Mouse (Mus musculus): ENCODE results near the gene Cyp2s1.

The Cyp2s1 gene

DNA sequence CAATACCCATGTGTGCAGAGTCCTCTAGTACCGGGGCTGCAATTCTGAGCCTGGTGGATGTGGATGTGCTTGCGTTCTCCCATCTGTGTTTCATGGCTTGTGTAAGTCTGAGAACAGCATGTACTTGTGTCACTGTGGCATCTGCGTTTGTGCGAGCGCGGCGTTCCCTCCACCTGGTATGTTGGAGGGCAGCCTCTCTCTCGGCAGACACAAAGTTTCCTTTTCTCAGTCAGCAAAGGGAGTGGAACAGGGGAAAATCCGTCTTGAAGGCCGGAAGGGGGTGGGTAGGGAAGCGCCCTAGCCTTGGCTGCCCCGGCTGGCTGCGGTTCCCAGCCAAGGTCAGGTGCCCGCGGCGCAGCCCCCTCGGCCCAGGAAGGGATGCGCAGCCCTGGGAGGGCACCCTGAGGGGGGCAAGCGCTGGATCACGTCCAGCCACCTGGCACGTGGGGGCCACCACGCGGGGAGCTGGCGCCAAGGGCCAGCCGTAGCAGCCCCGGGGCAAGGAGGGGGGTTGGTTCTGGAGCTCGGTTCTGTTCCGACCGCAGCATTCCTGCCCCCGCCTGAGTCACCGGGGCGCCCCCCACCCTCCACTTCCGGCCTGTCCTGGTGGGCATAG, 35.3 kb downstream of the Cyp2s1 start:
- CTCF ChIA-PET = no interaction called here

DNA sequence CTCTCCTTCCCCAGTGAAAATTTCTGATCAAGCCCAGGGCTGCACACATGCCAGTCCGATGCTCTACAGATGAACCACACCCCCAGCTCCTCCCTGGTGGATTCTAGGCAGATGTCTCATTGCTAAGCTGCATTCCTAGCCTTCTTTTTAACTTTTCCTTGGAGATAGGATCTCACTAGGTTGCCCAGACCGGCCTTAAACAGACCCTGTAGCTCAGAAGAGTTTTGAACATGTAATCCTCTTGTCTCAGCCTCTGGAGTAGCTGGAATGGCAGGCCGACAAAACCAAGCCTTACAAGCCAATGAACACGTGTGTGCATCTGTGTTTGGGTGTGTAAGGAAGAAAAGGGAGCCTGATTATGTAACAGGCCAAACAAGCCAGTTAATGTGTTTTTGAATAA, 36.0 kb downstream of the Cyp2s1 start:
- CTCF ChIA-PET = no interaction called here

DNA sequence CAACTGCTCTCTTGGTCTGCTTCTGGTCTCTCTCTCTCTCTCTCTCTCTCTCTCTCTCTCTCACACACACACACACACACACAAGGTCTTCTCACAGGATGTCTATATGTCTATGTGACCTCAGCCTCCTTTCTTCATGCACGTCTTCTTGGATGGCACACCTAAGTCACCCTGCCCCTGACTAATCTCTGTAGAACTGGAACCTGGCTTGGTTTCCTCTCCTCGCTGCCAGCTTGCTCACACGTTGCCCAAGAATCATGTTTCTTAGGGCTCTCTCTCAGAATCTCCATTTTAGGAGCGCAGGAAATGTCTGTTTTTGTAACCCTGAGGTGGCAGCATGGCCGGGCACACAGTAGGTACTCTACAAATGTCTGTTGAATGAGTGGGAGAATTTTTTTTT, 36.7 kb downstream of the Cyp2s1 start:
- CTCF ChIA-PET = no interaction called here

DNA sequence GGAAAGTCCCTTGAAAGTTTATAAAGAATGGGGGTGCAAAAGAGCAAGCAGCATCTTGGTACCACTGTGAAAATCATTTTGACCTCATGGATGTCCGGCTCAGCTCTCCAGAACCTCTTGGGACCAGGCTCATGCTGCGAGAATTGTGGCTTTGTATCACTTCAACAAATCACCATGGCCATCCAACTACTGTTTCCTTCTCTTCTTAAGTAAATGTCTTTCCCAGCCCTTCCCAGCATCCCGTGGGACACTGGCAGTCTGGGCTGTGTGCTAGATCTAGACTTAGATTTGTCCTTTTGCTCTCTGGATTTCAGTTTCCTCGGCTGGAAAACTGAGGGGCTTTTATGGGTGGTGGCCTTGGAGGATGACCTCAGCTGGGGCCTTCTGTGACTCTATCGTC, 48.5 kb downstream of the Cyp2s1 start:
- CTCF ChIA-PET = no interaction called here

DNA sequence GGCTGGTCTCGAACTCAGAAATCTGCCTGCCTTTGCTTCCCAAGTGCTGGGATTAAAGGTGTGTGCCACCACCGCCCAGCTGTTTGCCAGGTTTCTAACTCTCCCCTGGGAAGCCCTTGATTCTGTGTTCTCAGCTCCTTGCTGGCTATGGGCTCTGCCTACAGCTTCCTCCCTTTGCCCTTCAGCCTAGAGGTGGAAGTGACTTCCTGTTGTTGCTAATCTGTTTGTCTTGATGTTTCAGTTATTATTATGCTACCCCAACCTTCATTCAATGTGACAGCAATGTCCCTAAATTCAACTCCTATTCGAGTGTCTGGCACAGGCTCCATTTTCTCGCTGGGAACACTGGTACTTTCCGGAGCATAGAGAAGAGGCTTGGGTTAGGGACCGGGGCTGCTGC, 50.6 kb downstream of the Cyp2s1 start:
- CTCF ChIA-PET = interaction anchor here (0.6 kb wide), 1 partner anchor 45 kb away, joined by 3 read pairs; no protein-coding TSS in a partner anchor

DNA sequence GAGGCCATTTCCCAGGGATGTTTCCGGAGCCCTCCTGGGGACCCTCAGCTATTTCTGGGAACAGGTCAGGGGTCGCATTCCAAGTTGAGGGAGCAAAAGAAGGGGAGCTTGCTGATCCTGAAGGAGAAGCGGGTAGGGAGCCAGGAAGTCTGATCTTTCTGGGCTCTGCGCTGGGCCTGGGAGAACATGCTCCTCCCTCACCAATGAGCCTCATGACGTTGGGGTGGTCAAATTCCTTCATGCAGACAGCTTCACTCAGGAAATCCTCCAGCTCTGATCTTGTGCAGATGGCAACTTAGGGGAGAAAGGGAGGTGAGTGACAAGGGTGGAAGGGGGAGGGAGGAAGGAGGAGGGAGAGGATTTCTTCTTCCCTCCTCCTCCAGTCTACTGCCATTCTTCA, 52.5 kb downstream of the Cyp2s1 start:
- CTCF ChIA-PET = interaction anchor here (0.6 kb wide), 1 partner anchor 10 kb away, joined by 4 read pairs; no protein-coding TSS in a partner anchor

DNA sequence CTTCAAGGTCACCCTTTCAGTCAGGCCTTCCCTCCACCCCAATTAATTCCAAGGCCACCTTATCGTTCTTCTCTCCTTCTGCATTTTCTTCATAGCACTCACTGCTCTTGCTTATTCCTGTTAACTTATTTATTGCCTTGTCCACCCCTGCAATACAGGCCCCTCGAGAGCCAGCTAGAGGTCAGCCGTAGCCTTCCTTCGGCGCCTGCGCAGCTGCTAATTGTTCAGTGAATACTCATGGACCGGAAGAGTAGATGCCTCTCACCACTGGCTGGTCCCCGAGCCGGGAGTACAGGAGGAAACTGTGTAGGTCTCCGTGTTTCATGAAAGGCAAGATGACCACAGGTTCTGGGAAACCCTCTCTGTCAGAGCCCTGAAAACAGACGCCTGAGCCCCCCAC, 53.0 kb downstream of the Cyp2s1 start:
- CTCF ChIA-PET = no interaction called here

DNA sequence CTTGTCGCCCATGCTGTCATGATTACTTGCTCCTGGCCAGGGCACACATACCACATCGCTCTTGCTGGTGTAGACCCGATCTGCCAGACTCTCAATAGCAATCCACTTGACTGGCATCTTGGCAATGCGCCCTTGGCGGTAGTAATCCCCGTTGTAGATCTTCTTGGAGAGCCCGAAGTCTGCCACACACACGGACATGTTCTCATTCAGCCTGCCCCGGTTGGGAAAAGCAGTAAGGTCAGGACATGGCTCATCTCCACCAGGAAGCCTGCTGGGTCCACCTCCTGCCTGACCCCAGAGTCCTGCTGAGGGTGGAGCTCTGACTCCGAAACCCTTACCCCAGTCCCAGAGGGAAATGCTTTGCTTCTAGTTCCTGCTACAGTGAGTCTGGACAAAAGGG, 55.4 kb downstream of the Cyp2s1 start:
- CTCF ChIA-PET = interaction anchor here (0.6 kb wide), 1 partner anchor 63 kb away, joined by 6 read pairs; no protein-coding TSS in a partner anchor

DNA sequence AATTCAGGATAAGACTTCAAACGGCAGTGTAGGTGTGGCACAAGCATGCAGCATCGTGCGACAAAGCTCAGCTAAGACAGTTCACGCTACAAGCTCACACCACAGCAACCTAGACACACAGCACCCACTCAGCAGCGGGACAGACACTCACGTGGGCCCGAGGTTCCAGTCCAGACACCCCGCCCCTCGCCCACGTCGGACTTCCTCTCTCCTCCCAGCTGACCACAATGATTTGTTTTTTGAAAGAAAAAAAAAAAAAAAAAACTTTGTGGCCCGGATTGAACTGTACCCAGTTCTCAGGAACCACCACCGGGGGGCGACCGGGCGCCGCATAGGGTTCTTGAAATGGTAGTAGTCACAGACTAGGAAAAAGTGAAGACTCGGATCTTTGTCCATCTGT, 60.7 kb downstream of the Cyp2s1 start:
- CTCF ChIA-PET = interaction anchor here (0.6 kb wide), 1 partner anchor 16 kb away, joined by 3 read pairs; no protein-coding TSS in a partner anchor

DNA sequence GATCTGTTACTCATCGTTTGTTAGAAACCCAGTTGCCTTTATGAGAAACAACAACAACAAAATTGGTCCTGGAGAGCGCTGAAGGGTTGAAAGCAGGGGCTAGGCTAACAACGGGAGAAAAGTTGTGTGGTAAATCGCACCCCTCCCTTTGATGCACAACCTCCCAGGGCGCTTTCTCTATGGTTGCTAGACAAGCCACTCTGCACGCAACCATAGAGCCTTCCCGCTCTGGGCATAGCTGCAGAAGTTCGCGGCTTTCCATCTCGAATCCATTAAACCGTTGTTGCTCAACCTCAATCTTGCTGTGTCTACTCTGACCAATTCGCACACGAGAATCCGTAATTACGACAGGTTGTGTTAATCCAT, 61.3 kb downstream of the Cyp2s1 start:
- CTCF ChIA-PET = interaction anchor here (0.6 kb wide), 1 partner anchor 15 kb away, joined by 3 read pairs; no protein-coding TSS in a partner anchor

DNA sequence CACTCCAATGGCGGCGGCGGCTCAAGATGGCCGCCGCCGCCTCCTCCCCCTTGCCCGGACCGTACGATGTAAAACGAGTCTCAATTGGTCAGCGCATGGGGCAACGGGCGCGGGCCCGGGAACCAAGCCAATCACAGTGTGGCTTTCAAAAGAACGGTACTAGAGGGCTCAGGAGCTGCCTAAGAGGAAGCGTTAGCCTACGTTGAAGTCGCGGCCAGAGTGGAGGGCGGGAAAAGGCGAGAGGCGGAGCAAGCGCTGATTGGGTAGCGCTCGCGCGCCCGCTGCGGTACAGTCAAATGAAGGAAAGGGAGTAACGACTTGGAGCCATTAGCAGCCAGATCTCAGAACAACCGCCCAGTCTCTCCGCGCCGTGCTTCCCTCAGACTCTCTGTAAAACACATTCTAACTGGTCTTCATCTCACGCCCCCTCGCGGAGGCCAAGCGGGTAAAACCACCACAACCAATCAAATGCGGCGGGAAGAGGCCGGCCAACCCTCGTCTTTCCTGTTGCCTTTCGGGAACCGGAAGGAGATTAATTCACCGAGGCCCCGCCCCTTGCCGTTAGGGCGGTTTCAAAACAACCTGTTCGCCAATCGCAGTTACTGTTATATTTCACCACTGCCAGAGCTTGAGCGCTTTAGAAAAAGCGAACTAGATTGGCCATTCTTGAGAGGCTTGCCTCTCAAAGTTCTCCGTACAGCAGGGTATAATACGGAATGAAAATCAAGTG, 61.8 kb downstream of the Cyp2s1 start, which contains the start of gene Hnrnpul1:
Hnrnpul1 (minus strand) TSS at position 20 of the 730 bp plus-strand sequence.
- CTCF ChIA-PET = interaction anchor here (0.6 kb wide), 1 partner anchor 68 kb away, joined by 4 read pairs; no protein-coding TSS in a partner anchor

DNA sequence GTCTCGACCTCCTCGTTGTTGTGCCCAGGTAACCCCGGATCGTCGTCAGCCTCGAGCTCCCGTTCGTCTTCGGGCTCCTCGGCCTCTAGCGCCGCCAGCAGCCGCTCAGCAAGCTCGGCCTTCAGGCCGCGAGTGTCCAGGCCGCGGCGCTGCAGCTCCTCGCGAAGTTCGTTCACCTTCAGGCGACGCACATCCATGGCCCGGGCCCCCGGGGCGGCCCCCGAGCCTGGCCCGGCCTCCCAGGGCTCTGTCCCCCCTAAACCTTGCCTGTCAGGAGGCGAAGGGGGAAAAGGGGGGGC, 62.3 kb downstream of the Cyp2s1 start:
- CTCF ChIA-PET = interaction anchor here (0.6 kb wide), 1 partner anchor 68 kb away, joined by 4 read pairs; no protein-coding TSS in a partner anchor

DNA sequence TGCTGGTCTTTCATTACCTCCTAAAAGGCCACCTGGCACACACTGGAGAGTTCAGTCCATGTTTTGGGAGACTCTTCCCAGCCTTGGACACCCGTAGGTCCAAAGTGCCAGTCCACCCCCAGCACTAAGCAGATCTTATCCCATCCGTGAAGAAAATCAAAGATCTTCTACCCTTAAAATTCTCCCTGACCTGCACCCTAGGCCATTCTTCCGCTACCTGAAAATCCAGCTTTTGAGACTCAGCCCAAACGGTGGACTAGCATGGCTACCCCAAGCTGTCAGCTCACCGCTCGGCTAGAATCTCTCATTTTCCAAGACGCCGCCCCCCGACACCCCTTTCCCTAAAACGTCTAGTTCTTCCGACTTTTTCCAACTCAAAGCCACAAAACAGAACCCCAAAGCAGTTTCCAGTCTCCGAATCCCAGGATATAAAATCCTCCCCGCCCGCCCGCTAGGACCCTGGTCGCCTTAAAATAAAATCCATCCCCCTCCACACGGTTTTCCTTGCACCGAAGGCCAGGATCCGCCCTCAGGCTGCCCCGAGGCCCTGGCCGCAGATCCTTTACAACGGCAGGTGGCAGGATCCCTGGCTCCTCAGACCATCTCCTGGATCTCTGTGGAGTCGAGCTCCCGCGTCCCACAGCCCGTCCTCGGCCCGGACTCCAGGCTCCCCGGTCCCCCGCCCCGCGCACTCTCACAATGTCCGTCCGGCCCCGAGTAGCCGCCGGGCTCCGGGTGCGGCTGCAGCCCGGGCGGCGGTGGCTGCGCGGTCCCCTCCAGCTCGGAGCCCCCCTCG, 62.9 kb downstream of the Cyp2s1 start:
- CTCF ChIA-PET = interaction anchor here (0.6 kb wide), 2 partner anchors 69 to 97 kb away, joined by 4 read pairs; no protein-coding TSS in a partner anchor

DNA sequence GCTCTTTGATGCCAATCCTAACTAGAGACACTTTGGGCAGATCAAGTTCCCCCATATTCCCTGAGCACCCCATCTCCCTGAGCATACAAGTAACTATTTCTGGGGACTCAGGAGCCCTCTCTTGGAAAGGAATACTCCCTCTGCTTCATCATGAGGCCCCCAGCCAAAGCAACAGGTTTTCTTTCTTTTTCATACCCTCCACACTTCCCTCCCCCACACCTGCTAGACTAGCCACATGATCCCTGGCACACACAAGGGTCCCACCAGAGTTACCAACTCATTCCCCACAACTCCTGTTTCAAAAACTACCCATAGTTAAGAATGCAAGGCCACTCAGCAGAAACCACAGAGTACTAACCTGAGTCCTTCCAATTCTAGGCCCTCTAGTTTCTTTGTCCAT, 63.6 kb downstream of the Cyp2s1 start:
- CTCF ChIA-PET = interaction anchor here (0.6 kb wide), 1 partner anchor 96 kb away, joined by 4 read pairs; no protein-coding TSS in a partner anchor

All from spleen, embryonic (tissue).